Mouse (Mus musculus): Measurements from ENCODE around the gene Cox4i2. TPM values are rescaled to one million over a fixed set of nuclear protein-coding genes. Genes with fewer than 3 reads are reported as not detected.

Cox4i2 gene
- total and polyA plus RNA-seq, 2 experiments from 2014 or later: 4.3 to 5.4 TPM

GRCm38 (mm10) chr2:152805111-152805490 lies 51.1 kb downstream of the Cox4i2 start:
- no peak for TF ChIP-seq CTCF (IDR thresholded peaks at IDR 0.05; ENCODE audit: low read depth)
- ATAC-seq (no peak), DNase-seq (no peak)
- Histone ChIP-seq H3K36me3 (ENCODE audit: insufficient read depth) (0 out of 2 replicates have a peak, but pooled peaks cover 4% of the 10 kb centered on the region), H3K27ac (ENCODE audit: low read depth, low read length) (no peak overlapping the region), H3K9me3 (ENCODE audit: low read length) (no peaks in the 10 kb centered on the region), H3K4me2 (ENCODE audit: low read depth) (no peak overlapping the region), H3K27me3 (ENCODE audit: insufficient read depth, low read length) (no peaks in the 10 kb centered on the region), H3K4me1 (ENCODE audit: insufficient read depth) (peaks cover 6% of the 10 kb centered on the region; the same call in 1 of the 2 replicates), H3K9ac (no peak overlapping the region), H3K4me3 (ENCODE audit: low read depth, low read length) (no peak overlapping the region)
- WGBS: 38% methylated on average over 5 of the region's 5 CpGs

- no peak for TF ChIP-seq CTCF (IDR thresholded peaks at IDR 0.05; ENCODE audit: low read depth)
- no peak overlapping the region for H3K4me3 ChIP-seq (ENCODE audit: low read depth, low read length)
- 0 out of 2 replicates have a peak, but pooled peaks cover 5% of the 10 kb centered on the region for H3K36me3 ChIP-seq (ENCODE audit: insufficient read depth)
- WGBS: 83% methylated on average over 2 of the region's 2 CpGs
- H3K4me1 ChIP-seq (ENCODE audit: insufficient read depth): peaks cover 6% of the 10 kb centered on the region; the same call in 1 of the 2 replicates
- H3K27ac ChIP-seq (ENCODE audit: low read depth, low read length): no peak overlapping the region
- H3K9ac ChIP-seq: no peak overlapping the region
- no peak overlapping the region for H3K4me2 ChIP-seq (ENCODE audit: low read depth)
- H3K27me3 ChIP-seq (ENCODE audit: insufficient read depth, low read length): no peaks in the 10 kb centered on the region
- no peak for DNase-seq
- H3K9me3 ChIP-seq (ENCODE audit: low read length): no peaks in the 10 kb centered on the region
- ATAC-seq: no peak
Observed at GRCm38 (mm10) chr2:152806037-152806436, 52.1 kb downstream of the Cox4i2 start.

- ATAC-seq: no peak
Observed at GRCm38 (mm10) chr2:152808178-152808577, 54.2 kb downstream of the Cox4i2 start.

GRCm38 (mm10) chr2:152810158-152810941 lies 56.4 kb downstream of the Cox4i2 start:
- no peaks in the 10 kb centered on the region for H3K9me3 ChIP-seq (ENCODE audit: low read length)
- H3K4me1 ChIP-seq (ENCODE audit: insufficient read depth): no peaks in the 10 kb centered on the region
- DNase-seq: no peak
- H3K4me3 ChIP-seq (ENCODE audit: low read depth, low read length): no peak overlapping the region
- ATAC-seq: no peak
- TF ChIP-seq CTCF (IDR thresholded peaks at IDR 0.05; ENCODE audit: low read depth): no peak
- no peak overlapping the region for H3K27ac ChIP-seq (ENCODE audit: low read depth, low read length)
- 0 out of 2 replicates have a peak, but pooled peaks cover 7% of the 10 kb centered on the region for H3K36me3 ChIP-seq (ENCODE audit: insufficient read depth)
- H3K9ac ChIP-seq: no peak overlapping the region
- H3K4me2 ChIP-seq (ENCODE audit: low read depth): no peak overlapping the region
- no peaks in the 10 kb centered on the region for H3K27me3 ChIP-seq (ENCODE audit: insufficient read depth, low read length)
- 84% methylated on average over 5 of the region's 5 CpGs for WGBS

More at GRCm38 (mm10) chr2:152808178-152808577, 54.2 kb downstream of the Cox4i2 start:
- no peaks in the 10 kb centered on the region for H3K9me3 ChIP-seq (ENCODE audit: low read length)
- DNase-seq: no peak
- WGBS: 91% methylated on average over 3 of the region's 3 CpGs
- TF ChIP-seq CTCF (IDR thresholded peaks at IDR 0.05; ENCODE audit: low read depth): no peak
- H3K4me2 ChIP-seq (ENCODE audit: low read depth): no peak overlapping the region
- no peaks in the 10 kb centered on the region for H3K27me3 ChIP-seq (ENCODE audit: insufficient read depth, low read length)
- no peak overlapping the region for H3K4me3 ChIP-seq (ENCODE audit: low read depth, low read length)
- peaks cover 6% of the 10 kb centered on the region; the same call in 1 of the 2 replicates for H3K4me1 ChIP-seq (ENCODE audit: insufficient read depth)
- no peak overlapping the region for H3K27ac ChIP-seq (ENCODE audit: low read depth, low read length)
- H3K36me3 ChIP-seq (ENCODE audit: insufficient read depth): 0 out of 2 replicates have a peak, but pooled peaks cover 6% of the 10 kb centered on the region
- H3K9ac ChIP-seq: no peak overlapping the region

GRCm38 (mm10) chr2:152811336-152812165 lies 57.6 kb downstream of the Cox4i2 start:
- Histone ChIP-seq H3K36me3 (ENCODE audit: insufficient read depth) (0 out of 2 replicates have a peak, but pooled peaks cover 7% of the 10 kb centered on the region), H3K4me1 (ENCODE audit: insufficient read depth) (no peaks in the 10 kb centered on the region), H3K4me2 (ENCODE audit: low read depth) (no peak overlapping the region), H3K9me3 (ENCODE audit: low read length) (no peaks in the 10 kb centered on the region), H3K27me3 (ENCODE audit: insufficient read depth, low read length) (no peaks in the 10 kb centered on the region), H3K4me3 (ENCODE audit: low read depth, low read length) (no peak overlapping the region), H3K9ac (no peak overlapping the region), H3K27ac (ENCODE audit: low read depth, low read length) (no peak overlapping the region)
- DNase-seq (no peak), ATAC-seq (no peak)
- no peak for TF ChIP-seq CTCF (IDR thresholded peaks at IDR 0.05; ENCODE audit: low read depth)
- WGBS: 37% methylated on average over 3 of the region's 3 CpGs

GRCm38 (mm10) chr2:152813232-152813631 lies 59.3 kb downstream of the Cox4i2 start:
- H3K27ac ChIP-seq (ENCODE audit: low read depth, low read length): no peak overlapping the region
- peaks cover 5% of the 10 kb centered on the region; the same call in 1 of the 2 replicates for H3K4me1 ChIP-seq (ENCODE audit: insufficient read depth)
- no peaks in the 10 kb centered on the region for H3K9me3 ChIP-seq (ENCODE audit: low read length)
- H3K27me3 ChIP-seq (ENCODE audit: insufficient read depth, low read length): no peaks in the 10 kb centered on the region
- 85% methylated on average over 1 of the region's 1 CpGs for WGBS
- H3K4me2 ChIP-seq (ENCODE audit: low read depth): no peak overlapping the region
- no peak overlapping the region for H3K4me3 ChIP-seq (ENCODE audit: low read depth, low read length)
- no peak for TF ChIP-seq CTCF (IDR thresholded peaks at IDR 0.05; ENCODE audit: low read depth)
- ATAC-seq (no peak), DNase-seq (no peak)
- H3K36me3 ChIP-seq (ENCODE audit: insufficient read depth): 0 out of 2 replicates have a peak, but pooled peaks cover 7% of the 10 kb centered on the region
- H3K9ac ChIP-seq: no peak overlapping the region
